Mouse (Mus musculus): Measurements from ENCODE around the gene Scyl2. TPM values are rescaled to one million over a fixed set of nuclear protein-coding genes. Genes with fewer than 3 reads are reported as not detected.

The Scyl2 gene
- total RNA-seq, 1 experiment from 2014 or later: 57.4 TPM

DNA sequence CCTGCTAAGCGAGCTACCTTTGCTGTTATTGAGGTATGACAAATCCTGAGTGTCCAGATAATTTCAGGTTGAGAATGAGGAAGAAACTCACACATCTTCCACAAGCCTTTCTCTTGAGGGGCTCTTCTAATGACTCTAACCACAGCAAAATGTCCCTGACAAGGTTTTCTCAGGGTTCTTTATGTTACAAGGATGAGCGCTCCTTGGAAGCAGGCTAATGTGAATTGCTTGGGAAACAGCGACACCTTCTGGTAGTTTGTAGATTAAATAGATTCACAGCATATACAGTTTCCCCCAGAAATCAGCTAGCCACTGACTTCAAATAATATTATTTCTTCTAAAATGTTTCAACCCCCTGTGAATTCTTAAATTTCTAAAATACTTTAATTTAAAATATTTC lies 56.0 kb downstream of the Scyl2 start:
- ATAC-seq (ENCODE audit: extremely low read depth, insufficient number of reproducible peaks, low FRiP score, poor library complexity, severe bottlenecking): 0 out of 2 replicates have a peak, but pooled peaks have one; percentile 26

DNA sequence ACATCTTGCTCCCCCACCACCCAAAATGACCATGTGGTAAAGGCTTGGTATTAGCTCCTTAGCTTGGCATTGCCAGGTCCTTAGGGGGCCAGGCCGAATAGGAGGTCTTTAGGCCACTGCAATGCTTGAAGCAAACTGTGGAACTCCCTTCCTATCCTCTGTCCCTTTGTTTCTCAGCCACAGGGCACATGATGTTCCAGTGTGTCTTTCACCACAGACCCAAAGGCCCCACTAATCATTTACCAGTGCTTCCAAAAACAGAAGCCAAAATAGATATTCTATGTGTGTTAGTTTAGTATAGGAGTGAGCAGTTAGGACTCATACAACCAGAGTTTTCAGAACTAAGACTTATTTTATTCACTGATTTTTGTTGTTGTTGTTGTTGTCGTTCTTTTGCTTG lies 59.4 kb downstream of the Scyl2 start:
- no peak for ATAC-seq (ENCODE audit: extremely low read depth, insufficient number of reproducible peaks, low FRiP score, poor library complexity, severe bottlenecking)

DNA sequence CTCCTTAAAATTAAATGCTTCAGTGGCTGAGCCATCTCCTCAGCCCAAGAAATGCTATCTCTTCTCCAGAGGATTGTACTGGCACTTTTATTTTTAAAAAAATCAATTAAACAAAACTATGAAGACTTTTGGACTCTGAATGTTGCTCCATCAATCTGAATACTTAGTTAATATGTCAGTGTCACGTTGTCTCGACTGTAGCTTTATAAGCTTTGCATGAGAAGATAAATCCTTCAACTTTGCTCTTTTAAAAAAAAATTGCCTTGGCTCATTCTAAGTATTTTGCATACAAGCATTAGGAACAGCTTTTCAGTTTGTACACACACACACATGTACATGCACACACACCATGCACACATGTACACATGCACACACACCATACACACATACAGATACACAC lies 61.9 kb downstream of the Scyl2 start:
- ATAC-seq (ENCODE audit: extremely low read depth, insufficient number of reproducible peaks, low FRiP score, poor library complexity, severe bottlenecking): no peak

DNA sequence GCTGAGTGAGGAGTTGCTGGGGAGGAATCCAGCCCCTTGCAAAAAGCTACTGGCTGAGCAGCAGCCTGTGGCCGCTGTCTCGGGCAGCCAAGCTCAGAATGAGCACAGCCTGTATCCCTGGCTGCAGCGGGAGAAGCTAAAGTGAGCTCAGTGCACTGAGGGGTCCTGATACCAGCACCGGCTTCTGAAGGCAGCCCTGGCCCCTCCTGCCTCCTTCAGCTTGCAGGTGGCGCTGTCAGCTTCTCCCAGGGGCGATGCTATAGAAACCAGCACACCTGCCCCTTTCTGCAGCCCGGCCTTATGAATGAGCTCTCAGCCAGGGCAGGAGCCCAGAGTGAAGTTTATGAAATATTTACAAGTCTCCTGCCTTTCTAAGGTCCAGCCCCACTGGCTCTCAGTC lies 65.0 kb downstream of the Scyl2 start, which contains the start of gene Slc17a8:
Slc17a8 (minus strand) TSS at position 125 of the 400 bp plus-strand sequence.
- ATAC-seq (ENCODE audit: extremely low read depth, insufficient number of reproducible peaks, low FRiP score, poor library complexity, severe bottlenecking): no peak

DNA sequence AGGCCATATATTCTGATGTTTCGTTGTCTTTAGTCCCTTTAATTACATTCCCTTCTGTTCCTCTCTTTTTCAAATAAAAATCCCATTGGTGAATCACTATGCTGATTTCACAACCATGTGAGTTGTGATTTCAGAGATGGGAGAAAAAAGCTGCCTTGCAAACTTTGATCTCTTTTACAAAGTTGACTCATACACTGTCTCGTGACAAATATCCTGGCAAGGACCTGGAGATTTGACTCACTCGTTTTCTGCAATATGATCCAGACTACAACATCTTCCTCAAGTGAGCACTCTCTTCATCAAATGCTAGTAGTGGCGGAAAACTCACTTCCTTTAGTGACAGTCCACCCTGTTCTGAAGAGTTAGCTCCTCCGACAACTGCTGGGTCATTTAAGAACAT lies 86.8 kb downstream of the Scyl2 start:
- no peak for ATAC-seq (ENCODE audit: extremely low read depth, insufficient number of reproducible peaks, low FRiP score, poor library complexity, severe bottlenecking)

DNA sequence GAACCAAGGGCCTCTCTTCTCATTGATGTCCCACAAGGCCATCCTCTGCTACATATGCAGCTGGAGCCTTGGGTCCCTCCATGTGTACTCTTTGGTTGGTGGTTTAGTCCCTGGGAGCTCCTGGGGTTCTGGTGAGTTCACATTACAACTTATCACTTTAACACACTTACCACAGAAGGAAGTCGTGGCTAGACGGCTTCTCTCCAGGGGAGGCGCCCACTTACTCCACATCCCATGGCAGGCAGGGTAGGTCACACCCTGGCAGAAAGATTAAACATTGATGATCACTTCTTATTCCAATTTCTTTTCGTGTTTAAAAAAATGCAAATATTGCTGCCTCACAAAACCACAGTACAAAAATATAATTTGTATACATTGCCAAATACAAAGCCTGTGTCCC lies 88.8 kb downstream of the Scyl2 start:
- no peak for ATAC-seq (ENCODE audit: extremely low read depth, insufficient number of reproducible peaks, low FRiP score, poor library complexity, severe bottlenecking)

DNA sequence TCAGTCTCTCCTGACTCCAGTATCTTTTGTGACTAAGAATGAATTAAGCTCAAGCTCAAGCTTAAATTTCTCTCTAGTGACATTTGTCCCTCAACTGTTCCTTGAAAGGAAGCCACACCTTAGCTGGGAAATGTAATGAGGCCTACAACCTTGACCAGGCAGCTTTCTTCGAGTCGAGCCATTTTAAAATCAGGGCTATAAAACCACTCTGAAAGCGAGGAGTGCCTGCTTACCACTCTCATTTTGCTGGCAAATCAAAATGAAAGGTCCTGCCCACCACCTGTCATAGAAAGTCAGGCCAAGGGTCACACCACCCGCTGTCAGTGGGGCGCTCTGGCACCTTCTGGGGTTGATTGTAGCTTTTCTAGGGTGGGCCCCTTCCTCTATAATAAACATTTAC lies 90.2 kb downstream of the Scyl2 start:
- ATAC-seq (ENCODE audit: extremely low read depth, insufficient number of reproducible peaks, low FRiP score, poor library complexity, severe bottlenecking): no peak

DNA sequence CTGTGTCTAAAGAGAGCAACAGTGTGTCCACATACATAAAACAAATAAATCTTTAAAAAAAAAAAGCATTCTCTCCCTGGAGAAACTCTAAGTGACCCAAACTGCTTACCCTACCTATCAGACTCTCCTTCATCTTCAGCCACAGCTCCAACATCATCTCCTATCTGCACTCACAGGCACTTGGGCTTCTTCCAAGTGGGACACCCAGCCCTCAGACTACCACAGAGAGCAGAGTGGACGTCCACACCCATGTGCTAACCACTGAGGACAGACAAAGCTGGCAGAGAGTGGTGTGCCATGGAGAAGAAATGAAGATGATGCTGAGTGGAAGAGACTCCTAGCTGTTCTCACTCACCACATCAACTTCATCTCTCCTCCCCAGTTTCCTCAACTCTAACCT lies 90.6 kb downstream of the Scyl2 start:
- no peak for ATAC-seq (ENCODE audit: extremely low read depth, insufficient number of reproducible peaks, low FRiP score, poor library complexity, severe bottlenecking)

DNA sequence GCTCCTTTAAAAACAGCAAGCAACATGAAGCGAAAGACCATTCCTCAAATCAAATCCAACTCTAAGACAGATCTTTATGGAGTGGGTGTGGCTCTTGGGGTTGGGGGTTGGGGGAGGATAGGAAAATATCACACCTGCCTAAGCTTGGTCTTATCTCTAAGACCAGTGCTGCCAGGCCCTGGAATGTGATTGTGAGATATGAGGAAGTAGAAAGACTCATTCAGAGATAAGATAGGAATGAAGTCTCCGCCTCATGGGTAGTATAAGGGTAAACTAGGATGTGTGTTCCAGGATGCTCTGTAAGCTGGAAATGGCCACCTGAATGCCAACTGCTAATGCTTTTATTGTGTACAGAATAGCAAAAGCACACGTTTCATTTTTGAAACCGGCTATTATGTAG lies 91.8 kb downstream of the Scyl2 start:
- ATAC-seq (ENCODE audit: extremely low read depth, insufficient number of reproducible peaks, low FRiP score, poor library complexity, severe bottlenecking): no peak

DNA sequence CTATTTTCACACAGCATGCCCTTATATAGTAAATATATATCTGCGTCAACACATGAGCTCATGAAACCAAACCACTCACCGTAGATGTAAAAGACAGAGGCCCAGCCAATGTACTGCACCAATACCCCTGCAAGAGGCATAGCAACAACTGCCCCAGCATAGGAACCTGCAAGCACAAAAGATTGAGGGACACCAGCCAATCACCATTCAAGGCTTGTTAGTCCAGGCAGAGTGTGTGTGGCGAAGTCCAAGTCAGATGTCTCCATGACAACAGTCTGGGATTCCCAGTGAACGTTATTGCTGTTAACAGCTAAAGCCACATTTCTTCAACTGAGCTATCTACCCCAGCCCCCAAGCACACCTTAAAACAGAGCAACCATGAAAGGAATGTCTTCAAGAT lies 93.3 kb downstream of the Scyl2 start:
- no peak for ATAC-seq (ENCODE audit: extremely low read depth, insufficient number of reproducible peaks, low FRiP score, poor library complexity, severe bottlenecking)

DNA sequence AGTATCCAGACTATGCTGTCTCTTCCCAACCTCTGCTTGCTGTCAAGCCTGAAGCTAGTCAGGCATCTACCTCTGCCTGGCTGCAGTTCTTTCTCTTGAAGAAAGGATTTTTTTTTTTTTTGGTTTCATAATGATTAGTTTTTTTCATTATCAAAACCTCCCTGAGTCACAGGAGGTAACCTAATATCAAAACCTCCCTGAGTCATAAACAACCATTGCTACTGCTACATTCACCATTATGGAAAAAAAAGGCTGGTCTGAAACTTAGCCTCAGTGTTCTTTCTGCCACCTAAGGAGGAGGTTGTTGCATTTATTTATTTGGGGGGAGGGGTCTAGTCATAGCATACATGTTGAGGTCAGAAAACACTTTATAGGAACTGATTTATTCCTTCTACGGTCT lies 96.2 kb downstream of the Scyl2 start:
- no peak for ATAC-seq (ENCODE audit: extremely low read depth, insufficient number of reproducible peaks, low FRiP score, poor library complexity, severe bottlenecking)

Other genes with a start within 250 kb of the Scyl2 start
- gene Gas2l3, start 242.3 kb downstream of the Scyl2 start, total RNA-seq (2017): 0.47 and 1.4 TPM in 2 replicates
- not detected in 2 replicates for gene Nr1h4, start 152.7 kb downstream of the Scyl2 start, total RNA-seq (2017)
- 0.12 and 0.37 TPM in 2 replicates for gene Slc17a8, start 65.0 kb downstream of the Scyl2 start, total RNA-seq (2017)
- 15.4 and 18.4 TPM in 2 replicates for gene Actr6, start 46.0 kb upstream of the Scyl2 start, total RNA-seq (2017)
- gene Uhrf1bp1l, start 58.7 kb upstream of the Scyl2 start, total RNA-seq (2017): 57.1 and 59.6 TPM in 2 replicates
- 0.23 and 1.4 TPM in 2 replicates for gene Anks1b, start 187.2 kb upstream of the Scyl2 start, total RNA-seq (2017)